Mouse (Mus musculus): ENCODE measurements around the gene Stard13.

The Stard13 gene

GRCm38 (mm10) chr5:151181288-151181687 lies 52.3 kb downstream of the Stard13 start:
- in situ Hi-C loops (cut with MboI), result no loop called here

- in situ Hi-C loops (cut with MboI), result no loop called here
Measured at GRCm38 (mm10) chr5:151180176-151180785, 53.4 kb downstream of the Stard13 start.

- in situ Hi-C loops (cut with MboI), result no loop called here
Measured at GRCm38 (mm10) chr5:151177171-151177570, 56.5 kb downstream of the Stard13 start.

GRCm38 (mm10) chr5:151175897-151176313 lies 57.7 kb downstream of the Stard13 start:
- in situ Hi-C loops (cut with MboI), result no loop called here

- in situ Hi-C loops (cut with MboI), result no loop called here
Measured at GRCm38 (mm10) chr5:151174485-151175460, 58.9 kb downstream of the Stard13 start.

- in situ Hi-C loops (cut with MboI), result no loop called here
Measured at GRCm38 (mm10) chr5:151173774-151174173, 59.9 kb downstream of the Stard13 start.

GRCm38 (mm10) chr5:151170168-151170750 lies 63.4 kb downstream of the Stard13 start:
- in situ Hi-C loops (cut with MboI), result no loop called here

GRCm38 (mm10) chr5:151168191-151168590 lies 65.4 kb downstream of the Stard13 start:
- in situ Hi-C loops (cut with MboI), result no loop called here

- in situ Hi-C loops (cut with MboI), result no loop called here
Measured at GRCm38 (mm10) chr5:151167641-151168040, 66.0 kb downstream of the Stard13 start.

- in situ Hi-C loops (cut with MboI), result no loop called here
Measured at GRCm38 (mm10) chr5:151166266-151166665, 67.4 kb downstream of the Stard13 start.

GRCm38 (mm10) chr5:151165381-151166016 lies 68.1 kb downstream of the Stard13 start:
- in situ Hi-C loops (cut with MboI), result no loop called here

- in situ Hi-C loops (cut with MboI), result no loop called here
Measured at GRCm38 (mm10) chr5:151164815-151165214, 68.8 kb downstream of the Stard13 start.

GRCm38 (mm10) chr5:151162642-151163041 lies 71.0 kb downstream of the Stard13 start:
- in situ Hi-C loops (cut with MboI), result no loop called here

- in situ Hi-C loops (cut with MboI), result no loop called here
Measured at GRCm38 (mm10) chr5:151155247-151155646, 78.4 kb downstream of the Stard13 start.

GRCm38 (mm10) chr5:151154780-151155179 lies 78.9 kb downstream of the Stard13 start:
- in situ Hi-C loops (cut with MboI), result no loop called here

GRCm38 (mm10) chr5:151154030-151154429 lies 79.6 kb downstream of the Stard13 start:
- in situ Hi-C loops (cut with MboI), result no loop called here

GRCm38 (mm10) chr5:151151549-151151948 lies 82.1 kb downstream of the Stard13 start:
- in situ Hi-C loops (cut with MboI), result no loop called here

- in situ Hi-C loops (cut with MboI), result no loop called here
Measured at GRCm38 (mm10) chr5:151149509-151149908, 84.1 kb downstream of the Stard13 start.

GRCm38 (mm10) chr5:151148079-151148478 lies 85.6 kb downstream of the Stard13 start:
- in situ Hi-C loops (cut with MboI), result no loop called here

GRCm38 (mm10) chr5:151145807-151146206 lies 87.8 kb downstream of the Stard13 start:
- in situ Hi-C loops (cut with MboI), result no loop called here

GRCm38 (mm10) chr5:151143955-151144354 lies 89.7 kb downstream of the Stard13 start:
- in situ Hi-C loops (cut with MboI), result no loop called here
